Mouse (Mus musculus): Measurements from ENCODE around the gene Olfm2. TPM values are rescaled to one million over a fixed set of nuclear protein-coding genes. Genes with fewer than 3 reads are reported as not detected.
"Not testable (repeated sequence)": the region's sequence is repeated elsewhere in the genome, so short reads cannot be mapped to it uniquely, and the experiment has no call there.

Olfm2 gene
- polyA plus RNA-seq, 1 experiment from 2014 or later: 209 TPM

GRCm38 (mm10) chr9:20642101-20642895, 103.9 kb downstream of the Olfm2 start, which contains the start of gene Ubl5:
TSS of gene Ubl5 (plus strand) at chr9:20642878.
- WGBS: under 1% methylated on average over 51 of the region's 51 CpGs
- Histone ChIP-seq H3K27me3 (replicated peaks) (no peaks in the 10 kb centered on the region), H3K36me3 (replicated peaks) (peaks cover 16% of the 10 kb centered on the region; the same call in 1 of the 2 replicates), H3K4me3 (peak within 1 kb of the TSS; percentile 92), H3K4me2 (peak within 1 kb of the TSS; percentile 96), H3K9ac (peak within 1 kb of the TSS; percentile 75), H3K27ac (peak within 1 kb of the TSS; percentile 86), H3K9me3 (no peaks in the 10 kb centered on the region), H3K4me1 (peaks cover 50% of the 10 kb centered on the region)
- ATAC-seq (replicated peaks): peak; percentile 93

GRCm38 (mm10) chr9:20641501-20641900, 104.6 kb downstream of the Olfm2 start:
- Histone ChIP-seq H3K4me2 (peak overlapping the region; percentile 96), H3K27me3 (replicated peaks) (no peaks in the 10 kb centered on the region), H3K9ac (peak overlapping the region; percentile 75), H3K36me3 (replicated peaks) (peaks cover 13% of the 10 kb centered on the region; the same call in 1 of the 2 replicates), H3K9me3 (no peaks in the 10 kb centered on the region), H3K27ac (no peak overlapping the region), H3K4me1 (peaks cover 46% of the 10 kb centered on the region), H3K4me3 (peak overlapping the region; percentile 92)
- WGBS: 36% methylated on average over 6 of the region's 6 CpGs
- ATAC-seq (replicated peaks): no peak

- peaks cover 11% of the 10 kb centered on the region; the same call in 1 of the 2 replicates for H3K36me3 ChIP-seq (replicated peaks)
- H3K27me3 ChIP-seq (replicated peaks): no peaks in the 10 kb centered on the region
- H3K9ac ChIP-seq: no peak overlapping the region
- no peaks in the 10 kb centered on the region for H3K9me3 ChIP-seq
- ATAC-seq (replicated peaks): no peak
- no peak overlapping the region for H3K4me2 ChIP-seq
- H3K4me1 ChIP-seq: peaks cover 31% of the 10 kb centered on the region
- H3K4me3 ChIP-seq: no peak overlapping the region
- WGBS: 93% methylated on average over 4 of the region's 4 CpGs
- no peak overlapping the region for H3K27ac ChIP-seq
These were observed 106.7 kb downstream of the Olfm2 start for GRCm38 (mm10) chr9:20639486-20639885.

- WGBS: 95% methylated on average over 19 of the region's 19 CpGs
- Histone ChIP-seq H3K4me2 (no peak overlapping the region), H3K9ac (no peak overlapping the region), H3K4me1 (peaks cover 27% of the 10 kb centered on the region), H3K9me3 (no peaks in the 10 kb centered on the region), H3K27me3 (replicated peaks) (no peaks in the 10 kb centered on the region), H3K4me3 (no peak overlapping the region), H3K36me3 (replicated peaks) (peaks cover 11% of the 10 kb centered on the region; the same call in 1 of the 2 replicates), H3K27ac (no peak overlapping the region)
- no peak for ATAC-seq (replicated peaks)
These were observed 107.6 kb downstream of the Olfm2 start for GRCm38 (mm10) chr9:20638552-20638951.

DNA sequence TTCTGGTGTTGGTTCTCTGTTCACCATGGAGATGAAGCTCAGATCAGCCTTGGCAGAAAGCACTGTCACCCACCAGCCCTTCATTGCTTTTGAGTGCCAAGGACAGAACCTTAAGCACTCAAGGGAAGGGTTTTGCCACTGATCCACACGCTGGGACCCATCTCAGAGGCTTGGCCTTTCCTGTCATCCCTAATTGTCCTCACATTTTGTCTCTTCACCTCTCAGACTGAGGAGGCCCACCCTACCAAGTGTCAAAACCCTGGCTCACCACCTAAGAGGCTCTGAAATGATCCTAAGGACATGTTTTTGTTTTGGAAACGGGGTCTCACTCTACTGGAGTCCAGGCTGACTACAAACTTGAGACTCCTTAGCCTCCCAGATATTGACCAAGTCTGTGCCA, 109.4 kb downstream of the Olfm2 start:
- H3K9ac ChIP-seq: no peak overlapping the region
- H3K27ac ChIP-seq: no peak overlapping the region
- no peaks in the 10 kb centered on the region for H3K9me3 ChIP-seq
- 84% methylated on average over 2 of the region's 2 CpGs for WGBS
- no peak for ATAC-seq (replicated peaks)
- no peak overlapping the region for H3K4me2 ChIP-seq
- no peaks in the 10 kb centered on the region for H3K27me3 ChIP-seq (replicated peaks)
- peaks cover 11% of the 10 kb centered on the region; the same call in 1 of the 2 replicates for H3K36me3 ChIP-seq (replicated peaks)
- H3K4me3 ChIP-seq: no peak overlapping the region
- H3K4me1 ChIP-seq: peaks cover 19% of the 10 kb centered on the region

DNA sequence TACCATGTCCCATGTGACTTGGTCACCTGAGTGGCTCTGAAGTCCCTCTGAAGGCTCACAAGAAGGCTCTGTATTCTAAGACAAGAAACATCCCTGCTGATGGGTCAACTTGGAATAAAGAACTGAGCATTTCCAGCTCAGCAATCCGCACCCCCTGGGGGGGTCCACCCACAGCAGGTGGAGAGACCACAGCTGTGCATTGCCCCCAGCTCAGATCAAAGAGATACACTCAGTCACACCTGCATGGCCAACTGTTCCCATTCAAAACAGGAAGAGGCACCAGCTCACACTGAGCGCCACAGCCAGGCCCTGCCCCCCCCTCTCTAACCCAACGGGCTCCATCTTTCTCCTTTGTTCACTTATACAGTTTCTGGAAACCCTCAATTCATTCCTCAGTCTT, 109.9 kb downstream of the Olfm2 start:
- Histone ChIP-seq H3K27me3 (replicated peaks) (no peaks in the 10 kb centered on the region), H3K27ac (no peak overlapping the region), H3K4me1 (peaks cover 15% of the 10 kb centered on the region), H3K4me3 (no peak overlapping the region), H3K9me3 (no peaks in the 10 kb centered on the region), H3K4me2 (no peak overlapping the region), H3K36me3 (replicated peaks) (peaks cover 11% of the 10 kb centered on the region; the same call in 1 of the 2 replicates), H3K9ac (no peak overlapping the region)
- 83% methylated on average over 3 of the region's 3 CpGs for WGBS
- no peak for ATAC-seq (replicated peaks)

- not testable (repeated sequence) for H3K9me3 ChIP-seq; H3K4me2 ChIP-seq; H3K4me1 ChIP-seq; ATAC-seq (replicated peaks); H3K27me3 ChIP-seq (replicated peaks); H3K27ac ChIP-seq; H3K9ac ChIP-seq; H3K4me3 ChIP-seq
- H3K36me3 ChIP-seq (replicated peaks): peaks cover 11% of the 10 kb centered on the region; the same call in 1 of the 2 replicates
- 92% methylated on average over 8 of the region's 8 CpGs for WGBS
These were observed 110.5 kb downstream of the Olfm2 start for GRCm38 (mm10) chr9:20635676-20636075.

GRCm38 (mm10) chr9:20631332-20631731, 114.8 kb downstream of the Olfm2 start:
- Histone ChIP-seq H3K36me3 (replicated peaks) (no peaks in the 10 kb centered on the region), H3K4me1 (no peaks in the 10 kb centered on the region), H3K9me3 (no peaks in the 10 kb centered on the region), H3K9ac (no peak overlapping the region), H3K27me3 (replicated peaks) (no peaks in the 10 kb centered on the region), H3K27ac (no peak overlapping the region), H3K4me3 (no peak overlapping the region), H3K4me2 (no peak overlapping the region)
- WGBS: 94% methylated on average over 2 of the region's 2 CpGs
- ATAC-seq (replicated peaks): no peak

Other genes starting within 250 kb of the Olfm2 start
- gene Zfp266, start 224.9 kb downstream of the Olfm2 start, polyA plus RNA-seq (2015; fragmentation: Nextera tagmentation; extraction: Ambion mirVana): 117 and 124 TPM in 2 replicates
- 49.1 and 60.5 TPM in 2 replicates for gene Zfp846, start 165.1 kb downstream of the Olfm2 start, polyA plus RNA-seq (2015; fragmentation: Nextera tagmentation; extraction: Ambion mirVana)
- gene Ubl5, start 103.5 kb downstream of the Olfm2 start, polyA plus RNA-seq (2015; fragmentation: Nextera tagmentation; extraction: Ambion mirVana): 411 and 447 TPM in 2 replicates
- 16.0 and 17.8 TPM in 2 replicates for gene Fbxl12, start 101.6 kb downstream of the Olfm2 start, polyA plus RNA-seq (2015; fragmentation: Nextera tagmentation; extraction: Ambion mirVana)
- gene Pin1, start 94.3 kb downstream of the Olfm2 start, polyA plus RNA-seq (2015; fragmentation: Nextera tagmentation; extraction: Ambion mirVana): 65.0 and 68.4 TPM in 2 replicates
- 0.85 and 0.98 TPM in 2 replicates for gene Col5a3, start 68.7 kb upstream of the Olfm2 start, polyA plus RNA-seq (2015; fragmentation: Nextera tagmentation; extraction: Ambion mirVana)
- not detected in 2 replicates for gene Rdh8, start 72.2 kb upstream of the Olfm2 start, polyA plus RNA-seq (2015; fragmentation: Nextera tagmentation; extraction: Ambion mirVana)
- 6.8 and 7.3 TPM in 2 replicates for gene A230050P20Rik, start 122.3 kb upstream of the Olfm2 start, polyA plus RNA-seq (2015; fragmentation: Nextera tagmentation; extraction: Ambion mirVana)
- 15.3 and 16.8 TPM in 2 replicates for gene Angptl6, start 133.4 kb upstream of the Olfm2 start, polyA plus RNA-seq (2015; fragmentation: Nextera tagmentation; extraction: Ambion mirVana)
- 49.1 and 50.5 TPM in 2 replicates for gene Ppan, start 141.8 kb upstream of the Olfm2 start, polyA plus RNA-seq (2015; fragmentation: Nextera tagmentation; extraction: Ambion mirVana)
- 245 and 249 TPM in 2 replicates for gene Eif3g, start 152.3 kb upstream of the Olfm2 start, polyA plus RNA-seq (2015; fragmentation: Nextera tagmentation; extraction: Ambion mirVana)
- 73.4 and 78.1 TPM in 2 replicates for gene Dnmt1, start 213.5 kb upstream of the Olfm2 start, polyA plus RNA-seq (2015; fragmentation: Nextera tagmentation; extraction: Ambion mirVana)
- 11.3 and 11.7 TPM in 2 replicates for gene S1pr2, start 230.4 kb upstream of the Olfm2 start, polyA plus RNA-seq (2015; fragmentation: Nextera tagmentation; extraction: Ambion mirVana)

Data from midbrain, embryonic 15.5 days (tissue).